In the genomic region with DNA sequence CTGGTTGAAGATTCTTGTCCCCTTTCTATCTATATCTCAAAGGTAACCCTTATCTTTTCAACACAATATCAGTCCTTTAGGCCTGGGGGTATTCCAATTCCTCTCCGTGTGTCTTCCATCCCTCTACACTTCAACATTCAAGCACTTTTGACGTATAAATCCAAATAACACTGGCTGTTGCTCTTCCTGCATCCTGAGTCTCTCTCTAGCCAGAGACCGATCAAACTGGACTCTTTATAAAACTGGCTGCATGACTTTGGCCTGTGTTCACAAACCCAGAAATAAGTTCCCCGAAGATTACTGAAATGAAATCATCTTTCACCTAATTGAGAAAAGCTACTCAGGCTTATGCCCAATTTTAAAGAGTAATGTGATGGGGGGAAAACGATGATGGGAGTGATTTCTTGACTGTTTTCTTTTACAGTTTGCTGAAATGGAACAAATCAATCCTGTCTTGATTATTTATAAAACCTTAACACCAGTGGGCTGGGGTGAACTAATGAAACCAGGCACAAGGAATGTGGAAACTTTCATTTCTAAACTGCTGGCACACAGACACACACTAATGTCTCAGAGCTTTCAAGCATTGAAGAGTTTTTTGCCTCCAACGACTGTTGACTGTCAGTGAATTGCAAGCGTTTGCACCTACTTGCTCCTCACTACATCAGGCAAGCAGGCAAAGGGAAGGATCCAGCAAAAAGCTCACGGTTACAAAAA, we compare ENCODE assay signal across 21 mouse cellular contexts.
A peak's percentile ranks its signal among the peaks of the same experiment; 100 is the strongest.
DNase-seq lines count a peak whose midpoint lies in the region; ATAC-seq and TF ChIP-seq lines count a peak whose summit lies in the region.
"Had no signal": no experiment of that assay in that cellular context is flagged by ENCODE, and none has a peak within 500 bp of the region (broad histone marks: within the 10 kb centered on the region; RNA-seq: fewer than 3 reads in every experiment).

No protein-coding gene starts in this region.

- no peaks in the 10 kb centered on the region for H3K4me1 ChIP-seq in lung, embryonic 14.5 days (ENCODE audit: insufficient read depth)
- H3K4me1 ChIP-seq in lung, postnatal 0 days (ENCODE audit: insufficient read depth, low read depth, low read length), result no peaks in the 10 kb centered on the region
- H3K4me1 ChIP-seq in lung, embryonic 16.5 days (replicated peaks; ENCODE audit: control insufficient read depth, insufficient read depth, low read length), result peaks cover 3% of the 10 kb centered on the region; the same call in 1 of the 2 replicates
- H3K4me1 ChIP-seq: forebrain, embryonic 13.5 days; forebrain, embryonic 15.5 days had no signal

- no peak overlapping the region for H3K4me3 ChIP-seq in lung, embryonic 14.5 days (ENCODE audit: low read depth, low read length)
- no peak overlapping the region for H3K4me3 ChIP-seq in lung, postnatal 0 days (ENCODE audit: low read depth, low read length)
- H3K4me3 ChIP-seq in lung, embryonic 16.5 days (ENCODE audit: low read length), result no peak overlapping the region
- H3K4me3 ChIP-seq: embryonic facial prominence, embryonic 13.5 days; forebrain, embryonic 13.5 days; forebrain, embryonic 15.5 days had no signal

- H3K27me3 ChIP-seq in lung, embryonic 14.5 days (ENCODE audit: insufficient read depth, low read length), result no peaks in the 10 kb centered on the region
- no peaks in the 10 kb centered on the region for H3K27me3 ChIP-seq in lung, postnatal 0 days (replicated peaks; ENCODE audit: insufficient read depth, low read length)
- H3K27me3 ChIP-seq in lung, embryonic 16.5 days (ENCODE audit: control insufficient read depth, insufficient read depth, low read depth, low read length), result no peaks in the 10 kb centered on the region
- H3K27me3 ChIP-seq: embryonic facial prominence, embryonic 13.5 days; forebrain, embryonic 13.5 days; forebrain, embryonic 15.5 days; Patski had no signal

- TF ChIP-seq CTCF in lung, embryonic 14.5 days (IDR thresholded peaks at IDR 0.05; ENCODE audit: low read depth), result no peak
- TF ChIP-seq CTCF in lung, postnatal 0 days (IDR thresholded peaks at IDR 0.05), result no peak

- no peak overlapping the region for H3K4me2 ChIP-seq in lung, embryonic 14.5 days
- no peak overlapping the region for H3K4me2 ChIP-seq in lung, postnatal 0 days (replicated peaks; ENCODE audit: low read depth, low read length)
- H3K4me2 ChIP-seq in lung, embryonic 16.5 days (ENCODE audit: low read depth, low read length), result no peak overlapping the region
- H3K4me2 ChIP-seq: embryonic facial prominence, embryonic 13.5 days; forebrain, embryonic 13.5 days; forebrain, embryonic 15.5 days had no signal

- ATAC-seq in lung, embryonic 14.5 days (ENCODE audit: insufficient read depth), result peak; percentile 92
- ATAC-seq in lung, postnatal 0 days, result no peak; the same call in 1 of the 2 replicates
- peak; percentile 86 for ATAC-seq in lung, embryonic 16.5 days (ENCODE audit: low read depth)
- ATAC-seq: activated CD4-positive, CD25-positive, alpha-beta regulatory T cell, adult 4 months; forebrain, embryonic 13.5 days; forebrain, embryonic 15.5 days; forebrain, postnatal 0 days; Patski had no signal

- peak overlapping the region; percentile 18; the same call in 1 of the 2 replicates for H3K27ac ChIP-seq in lung, embryonic 14.5 days (ENCODE audit: low read depth)
- no peak overlapping the region for H3K27ac ChIP-seq in lung, postnatal 0 days (ENCODE audit: low read length)
- H3K27ac ChIP-seq in lung, embryonic 16.5 days (ENCODE audit: low read length), result peak overlapping the region; percentile 34; the same call in 1 of the 2 replicates
- H3K27ac ChIP-seq: embryonic facial prominence, embryonic 13.5 days; forebrain, embryonic 13.5 days; forebrain, embryonic 15.5 days had no signal

- no peak; the same call in 1 of the 2 replicates for TF ChIP-seq EP300 in lung, postnatal 0 days (IDR thresholded peaks at IDR 0.05)

- H3K9me3 ChIP-seq in lung, embryonic 14.5 days (ENCODE audit: low read depth, low read length), result no peaks in the 10 kb centered on the region
- no peaks in the 10 kb centered on the region for H3K9me3 ChIP-seq in lung, postnatal 0 days (ENCODE audit: low read length)
- H3K9me3 ChIP-seq in lung, embryonic 16.5 days (ENCODE audit: control insufficient read depth, low read length), result no peaks in the 10 kb centered on the region
- H3K9me3 ChIP-seq: embryonic facial prominence, embryonic 13.5 days; forebrain, embryonic 13.5 days; forebrain, embryonic 15.5 days had no signal

- WGBS in lung, embryonic 14.5 days, result 35% methylated on average over 8 of the region's 8 CpGs
- 46% methylated on average over 8 of the region's 8 CpGs for WGBS in lung, postnatal 0 days
- 38% methylated on average over 8 of the region's 8 CpGs for WGBS in lung, embryonic 16.5 days

- DNase-seq in lung, embryonic 14.5 days, result peak; percentile 75
- DNase-seq in lung, postnatal 0 days (ENCODE audit: low spot score), result no peak
- no peak for DNase-seq in lung, postnatal 14 days
- DNase-seq in adipocyte (ENCODE audit: low spot score), result peak; percentile 42
- DNase-seq in adrenal gland, postnatal 25 days, result no peak
- no peak for DNase-seq in layer of hippocampus, adult 11-12 months (ENCODE audit: low spot score)
- DNase-seq: adrenal gland, adult 2 months; adrenal gland, postnatal 10 days; adrenal gland, postnatal 36 days; cerebellum, adult 11-12 months; cerebellum, adult 2 months; cerebellum, adult 9-10 months; cerebellum, postnatal 10 days; cerebellum, postnatal 25 days; forebrain, postnatal 0 days had no signal

- H3K9ac ChIP-seq in lung, embryonic 14.5 days, result no peak overlapping the region
- H3K9ac ChIP-seq in lung, postnatal 0 days (replicated peaks; ENCODE audit: low read depth), result no peak overlapping the region
- H3K9ac ChIP-seq in lung, embryonic 16.5 days (ENCODE audit: low read length), result no peak overlapping the region
- H3K9ac ChIP-seq: embryonic facial prominence, embryonic 13.5 days; forebrain, embryonic 13.5 days; forebrain, embryonic 15.5 days; forebrain, postnatal 0 days had no signal

- no peaks in the 10 kb centered on the region for H3K36me3 ChIP-seq in lung, embryonic 14.5 days (ENCODE audit: insufficient read depth)
- H3K36me3 ChIP-seq in lung, postnatal 0 days (ENCODE audit: insufficient read depth, low read length), result no peaks in the 10 kb centered on the region
- H3K36me3 ChIP-seq in lung, embryonic 16.5 days (ENCODE audit: control insufficient read depth, insufficient read depth, low read length), result no peaks in the 10 kb centered on the region
- H3K36me3 ChIP-seq: embryonic facial prominence, embryonic 13.5 days; forebrain, embryonic 15.5 days had no signal

Comparison
In these comparisons a context has a peak if more than half of its experiments do, and no peak if none do; other contexts are left out.
1. DNase-seq: peak in lung, embryonic 14.5 days (single experiment) and adipocyte (single experiment); none in lung, postnatal 0 days (single experiment), lung, postnatal 14 days (single experiment), adrenal gland, postnatal 25 days (single experiment) and layer of hippocampus, adult 11-12 months (single experiment).